Mouse (Mus musculus) cerebellum, adult 11 months (tissue): ENCODE measurements at regions not wholly inside any gene's neighbourhood (a gene's known extent, or its start where the extent isn't known, plus 50 kb on each side); places are given as distances from the start of the nearest gene placed in this dataset.

Experiments
- DNase-seq: peaks from one replicate; pipeline ENCODE4 v3.0.0; 2022

- DNase-seq: no peak
These were observed 243.8 kb upstream of the Tprg start for GRCm38 (mm10) chr16:25042669-25043440.

GRCm38 (mm10) chr16:25044637-25045036 lies 242.0 kb upstream of the Tprg start:
- no peak for DNase-seq

GRCm38 (mm10) chr16:25047726-25048125 lies 238.9 kb upstream of the Tprg start:
- DNase-seq: no peak

DNA sequence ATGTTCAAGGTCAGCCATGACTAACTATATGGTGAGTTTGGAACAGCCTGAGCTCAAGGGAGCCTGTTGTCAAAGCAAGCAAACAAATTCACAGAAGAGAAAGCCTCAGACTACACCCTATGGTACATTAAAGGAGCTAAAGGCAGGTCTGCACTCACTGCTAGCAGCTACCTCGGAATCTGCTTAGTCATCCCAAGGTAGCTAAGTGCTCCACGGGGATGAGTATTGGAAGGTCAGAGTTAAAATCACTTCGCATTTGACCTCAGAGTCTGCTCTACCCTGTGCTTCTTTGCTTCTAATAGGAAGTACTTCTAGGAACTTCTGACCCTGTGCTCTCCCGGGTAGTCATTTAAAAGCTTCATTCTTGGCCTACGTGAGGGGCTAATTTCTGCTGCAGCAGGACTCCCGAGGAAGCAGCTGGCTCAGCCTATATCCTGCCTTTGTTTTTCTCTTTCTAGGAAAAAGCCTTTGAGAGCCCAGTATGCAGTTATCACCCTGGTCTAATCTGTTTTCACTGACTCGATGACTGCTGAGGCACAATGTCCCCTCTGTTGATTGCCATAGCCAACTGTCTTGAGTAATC lies 236.6 kb upstream of the Tprg start:
- no peak for DNase-seq

- DNase-seq: no peak
These were observed 235.6 kb upstream of the Tprg start for GRCm38 (mm10) chr16:25051044-25051443.

GRCm38 (mm10) chr16:25052428-25052827 lies 234.2 kb upstream of the Tprg start:
- no peak for DNase-seq

DNA sequence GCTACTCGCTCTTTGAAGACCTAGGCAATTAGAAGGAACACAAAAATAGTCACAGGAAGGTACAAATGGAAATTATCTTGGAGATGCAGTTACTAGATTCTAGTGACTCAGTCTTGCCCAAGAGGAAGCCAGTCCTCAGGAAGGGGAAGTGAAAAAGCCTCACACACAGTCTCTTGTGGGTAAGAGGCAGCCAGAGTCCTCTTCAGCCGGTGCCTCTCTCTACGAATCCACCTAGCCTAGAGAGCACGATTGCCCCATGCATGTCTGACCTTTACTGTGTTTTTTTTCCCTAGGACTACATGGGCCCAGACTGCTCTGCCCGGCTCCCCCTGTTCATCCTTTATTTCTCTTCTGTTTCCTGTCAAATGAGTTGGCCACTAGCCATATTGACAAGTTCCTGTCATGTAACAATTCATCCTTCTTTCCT lies 233.7 kb upstream of the Tprg start:
- no peak for DNase-seq

GRCm38 (mm10) chr16:25054304-25054703 lies 232.3 kb upstream of the Tprg start:
- no peak for DNase-seq

GRCm38 (mm10) chr16:25055376-25055775 lies 231.2 kb upstream of the Tprg start:
- DNase-seq: no peak

DNA sequence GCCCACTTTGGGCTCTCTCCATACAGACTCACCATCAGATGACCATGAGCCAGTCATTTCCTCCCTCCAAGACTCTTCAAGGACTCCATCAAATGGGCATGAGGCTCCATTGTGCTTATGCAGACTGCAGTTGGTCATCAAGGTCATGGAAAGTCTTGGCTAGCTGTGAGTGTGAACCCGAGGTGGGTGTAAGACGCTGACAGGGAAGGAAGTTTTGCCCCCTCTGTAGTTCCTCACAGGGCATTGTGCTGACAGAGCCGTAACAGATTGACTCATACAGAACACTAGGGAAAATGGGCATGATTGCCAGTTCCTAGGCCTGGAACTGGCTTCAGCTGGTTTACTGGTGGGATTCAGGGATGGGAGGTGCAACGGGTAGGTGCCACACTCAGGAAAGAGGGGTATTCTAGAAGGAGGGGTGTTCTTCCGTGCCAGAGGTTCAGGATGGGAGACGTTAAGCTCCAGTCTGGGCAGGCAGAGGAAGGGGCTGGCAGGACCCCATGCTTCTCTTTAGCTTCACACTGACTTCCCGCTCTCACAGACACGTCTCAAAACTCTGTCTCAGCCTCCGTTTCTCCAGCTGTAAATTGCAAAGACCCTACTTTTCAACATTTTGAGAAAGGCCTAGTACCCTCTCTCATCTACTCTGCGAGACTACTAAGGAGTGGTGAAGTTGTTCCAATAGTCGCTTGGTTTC lies 228.4 kb upstream of the Tprg start:
- DNase-seq: no peak

GRCm38 (mm10) chr16:25058812-25059501 lies 227.7 kb upstream of the Tprg start:
- peak; percentile 98 for DNase-seq

- DNase-seq: no peak
These were observed 227.1 kb upstream of the Tprg start for GRCm38 (mm10) chr16:25059504-25059992.

- DNase-seq: no peak
These were observed 226.4 kb upstream of the Tprg start for GRCm38 (mm10) chr16:25060266-25060665.

DNA sequence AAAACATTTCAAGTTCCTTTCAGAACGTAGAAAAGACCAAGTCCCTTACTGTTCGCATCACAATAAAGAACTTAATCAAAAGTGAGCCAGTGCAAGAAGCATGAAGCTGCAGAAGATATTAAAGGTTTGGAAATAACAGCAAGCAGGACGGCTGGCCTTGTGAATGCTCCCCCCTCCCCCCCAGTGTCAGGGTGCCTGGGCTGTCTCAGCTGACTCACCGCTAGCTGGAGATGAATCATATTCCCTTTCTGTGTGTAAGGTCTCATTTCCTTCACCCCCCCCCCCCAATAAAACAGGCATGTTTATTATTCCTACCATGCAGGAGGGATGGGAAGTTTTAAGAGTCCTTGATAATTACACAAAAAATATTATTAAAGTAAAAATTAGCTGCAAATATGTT lies 225.0 kb upstream of the Tprg start:
- DNase-seq: no peak

DNA sequence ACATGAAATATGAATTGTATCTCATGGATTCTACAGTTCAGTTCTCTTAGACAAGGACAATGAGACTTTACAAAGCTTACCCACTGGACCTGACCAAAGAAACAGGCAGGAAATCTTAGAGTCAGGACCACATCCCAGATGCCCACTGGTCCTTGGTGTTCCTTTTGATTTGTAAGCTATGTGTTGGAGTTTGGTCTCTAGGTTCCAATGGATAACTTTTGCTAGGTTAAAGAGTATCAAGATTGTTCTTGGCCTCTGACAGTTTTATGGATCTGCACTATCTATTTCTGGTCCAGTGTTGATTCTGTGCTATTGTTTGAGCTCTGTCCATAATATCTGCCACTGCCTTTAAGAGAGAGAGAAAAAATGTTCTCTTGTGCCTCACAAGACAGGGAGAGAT lies 222.6 kb upstream of the Tprg start:
- no peak for DNase-seq

DNA sequence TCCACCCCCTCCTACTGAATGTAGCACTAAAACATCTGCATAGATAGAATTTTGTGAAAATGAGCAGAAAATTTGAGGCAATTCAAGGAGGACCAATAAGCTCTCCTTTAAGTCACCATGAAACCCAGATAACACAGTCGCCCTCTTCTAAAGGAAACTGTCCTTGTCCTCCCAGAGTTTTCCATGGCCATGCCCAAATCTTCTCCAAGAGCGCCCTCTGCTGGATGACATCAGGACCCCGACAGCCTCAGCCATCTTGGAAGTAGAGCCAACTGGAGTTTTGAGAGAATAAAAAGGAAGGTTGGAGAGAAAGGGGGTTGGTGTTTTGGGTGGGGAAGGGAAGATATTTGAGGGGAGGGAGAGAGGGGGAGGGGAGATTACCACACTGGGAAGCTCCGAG lies 222.1 kb upstream of the Tprg start:
- peak; percentile 87 for DNase-seq

- DNase-seq: no peak
These were observed 219.8 kb upstream of the Tprg start for GRCm38 (mm10) chr16:25066822-25067221.

DNA sequence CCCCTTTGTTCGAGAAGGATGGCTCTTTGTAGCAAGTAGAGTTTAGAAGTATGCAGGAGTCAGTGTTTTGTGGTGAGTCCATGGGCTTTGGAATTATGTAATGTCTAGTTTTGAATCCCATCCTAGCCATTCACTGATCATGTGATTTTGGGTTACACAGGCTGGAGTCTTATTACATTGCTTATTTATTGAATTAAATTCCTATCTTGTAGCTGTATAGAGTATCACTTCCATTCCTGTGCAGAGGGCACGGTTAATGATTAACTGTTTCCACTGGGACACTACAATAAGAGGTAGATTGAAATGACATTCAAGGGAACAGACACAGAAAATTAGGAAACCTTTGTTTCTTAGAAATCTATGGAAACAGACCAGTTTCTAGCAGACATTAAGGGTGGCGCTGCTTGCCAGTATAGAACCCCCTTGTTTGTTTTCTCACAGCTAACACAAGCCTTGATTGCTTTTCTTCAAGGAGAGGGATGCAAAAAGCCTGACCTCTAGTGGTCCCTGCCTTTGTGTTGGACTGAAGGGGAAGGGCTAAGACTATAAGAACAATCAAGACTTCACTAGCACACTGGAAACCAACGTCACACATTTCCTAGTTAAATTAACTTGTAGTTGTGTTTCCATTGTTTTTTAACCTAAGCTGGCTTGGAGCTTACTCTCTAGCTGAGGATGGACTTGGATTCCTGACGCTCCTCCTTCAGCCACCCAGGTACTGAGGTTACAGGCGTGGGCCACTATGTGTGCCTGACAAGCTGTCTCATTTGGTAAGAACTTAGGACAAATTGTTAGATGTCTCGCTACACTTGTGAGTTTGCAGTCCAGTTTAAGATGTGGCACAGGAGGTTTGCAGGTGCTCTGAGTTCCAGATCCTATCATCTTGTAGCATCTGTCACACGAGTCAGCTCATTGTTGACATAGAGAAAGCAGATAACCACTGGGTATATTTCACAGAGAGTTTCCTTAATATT lies 219.1 kb upstream of the Tprg start:
- no peak for DNase-seq

DNA sequence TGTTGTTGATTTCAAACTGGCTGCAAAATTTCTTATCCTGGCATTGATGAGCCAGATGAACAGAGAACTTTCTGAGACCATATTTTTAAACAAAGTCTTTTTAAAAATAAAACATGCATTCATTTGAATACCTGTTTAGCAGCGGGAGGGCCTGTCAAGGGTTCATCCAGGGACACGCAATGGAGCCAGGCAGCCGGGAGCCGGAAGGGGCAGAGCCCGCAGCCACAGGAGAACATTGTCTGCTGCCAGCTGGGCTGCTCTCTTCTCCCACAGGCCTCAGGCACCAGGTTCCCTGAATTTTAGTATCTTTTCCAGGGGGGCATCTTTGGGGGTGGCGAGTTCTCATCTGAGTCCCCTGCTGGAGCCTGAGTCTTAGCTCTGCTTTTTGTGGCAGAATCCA lies 205.8 kb upstream of the Tprg start:
- no peak for DNase-seq

DNA sequence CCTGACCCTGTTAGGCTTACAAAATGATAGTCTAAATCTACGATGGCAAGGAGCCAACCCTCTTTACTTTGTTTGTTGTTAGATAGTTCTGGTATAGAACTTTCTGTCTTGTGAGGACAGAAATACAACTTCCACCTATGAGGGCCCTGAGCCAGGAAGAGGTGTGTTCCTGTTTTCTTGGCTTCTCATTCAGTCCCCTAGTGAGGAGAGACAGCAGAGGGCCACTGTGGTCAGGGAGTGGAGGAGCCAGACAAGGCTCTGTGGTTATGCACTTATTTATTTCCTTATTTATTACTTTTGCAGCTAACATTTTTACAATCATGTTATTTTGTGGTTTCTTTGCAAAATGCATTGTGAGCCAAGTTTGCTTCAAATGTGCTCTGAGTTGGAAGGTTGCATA lies 202.9 kb upstream of the Tprg start:
- DNase-seq: no peak

- DNase-seq: no peak
These were observed 198.6 kb upstream of the Tprg start for GRCm38 (mm10) chr16:25087741-25088648.
